Mouse (Mus musculus) heart, postnatal 0 days (tissue): Measurements from ENCODE around the gene Rdh16f2.

Source experiments
- CTCF ChIP-seq: IDR thresholded peaks from 2 replicates; pipeline ENCODE4 v1.5.1; 2016; ENCODE audit warnings: antibody characterized with exemption, control low read depth, low read depth
- EP300 ChIP-seq: IDR thresholded peaks from 2 replicates; pipeline ENCODE4 v1.6.1; 2016; ENCODE audit warnings: antibody characterized with exemption, low read depth

DNA sequence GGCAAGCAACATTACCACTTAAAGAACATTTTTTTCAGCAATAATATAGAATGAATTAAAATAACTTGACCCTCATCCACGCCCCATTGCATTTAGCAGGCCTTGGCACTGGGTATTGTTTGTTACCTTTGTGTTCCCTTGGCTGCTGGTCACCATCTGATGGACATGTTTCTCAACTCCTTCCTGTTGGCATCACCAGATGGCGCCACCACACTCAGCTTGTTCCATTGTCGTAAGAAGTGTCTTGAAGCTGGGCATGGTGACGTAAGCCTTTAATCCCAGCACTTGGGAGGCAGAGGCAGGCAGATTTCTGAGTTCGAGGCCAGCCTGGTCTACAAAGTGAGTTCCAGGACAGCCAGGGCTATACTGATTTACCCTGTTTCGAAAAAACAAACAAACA lies 40.9 kb upstream of the Rdh16f2 start:
- TF ChIP-seq CTCF (peak; percentile 44), EP300 (no peak)
